Mouse (Mus musculus): ENCODE results near the gene Prx. TPM values are rescaled to one million over a fixed set of nuclear protein-coding genes. Genes with fewer than 3 reads are reported as not detected.
A peak's percentile ranks its signal among the peaks of the same experiment; 100 is the strongest.

Gene Prx
- total RNA-seq (2017), result 0.35 and 0.61 TPM in 2 replicates

- ATAC-seq (ENCODE audit: extremely low read depth, insufficient number of reproducible peaks, low FRiP score, poor library complexity, severe bottlenecking), result no peak
Measured at GRCm38 (mm10) chr7:27499036-27499435, at the start of gene Prx. Prx (plus strand) TSS chr7:27499324.

- peak; percentile 30; the same call in 1 of the 2 replicates for ATAC-seq (ENCODE audit: extremely low read depth, insufficient number of reproducible peaks, low FRiP score, poor library complexity, severe bottlenecking)
Measured at GRCm38 (mm10) chr7:27451359-27451758, 47.8 kb upstream of the Prx start.

- no peak for ATAC-seq (ENCODE audit: extremely low read depth, insufficient number of reproducible peaks, low FRiP score, poor library complexity, severe bottlenecking)
Measured at GRCm38 (mm10) chr7:27452206-27452770, 46.8 kb upstream of the Prx start.

GRCm38 (mm10) chr7:27454461-27455121 is 44.5 kb upstream of the Prx start:
- 0 out of 2 replicates have a peak, but pooled peaks have one; percentile 27 for ATAC-seq (ENCODE audit: extremely low read depth, insufficient number of reproducible peaks, low FRiP score, poor library complexity, severe bottlenecking)

- no peak for ATAC-seq (ENCODE audit: extremely low read depth, insufficient number of reproducible peaks, low FRiP score, poor library complexity, severe bottlenecking)
Measured at GRCm38 (mm10) chr7:27455273-27455672, 43.9 kb upstream of the Prx start.

- ATAC-seq (ENCODE audit: extremely low read depth, insufficient number of reproducible peaks, low FRiP score, poor library complexity, severe bottlenecking), result no peak
Measured at GRCm38 (mm10) chr7:27458614-27459013, 40.5 kb upstream of the Prx start.

- no peak for ATAC-seq (ENCODE audit: extremely low read depth, insufficient number of reproducible peaks, low FRiP score, poor library complexity, severe bottlenecking)
Measured at GRCm38 (mm10) chr7:27459640-27460039, 39.5 kb upstream of the Prx start.

GRCm38 (mm10) chr7:27460477-27460876 is 38.6 kb upstream of the Prx start:
- no peak for ATAC-seq (ENCODE audit: extremely low read depth, insufficient number of reproducible peaks, low FRiP score, poor library complexity, severe bottlenecking)

- ATAC-seq (ENCODE audit: extremely low read depth, insufficient number of reproducible peaks, low FRiP score, poor library complexity, severe bottlenecking), result no peak
Measured at GRCm38 (mm10) chr7:27467648-27468047, 31.5 kb upstream of the Prx start.

GRCm38 (mm10) chr7:27471390-27472120 is 27.6 kb upstream of the Prx start:
- ATAC-seq (ENCODE audit: extremely low read depth, insufficient number of reproducible peaks, low FRiP score, poor library complexity, severe bottlenecking), result no peak

GRCm38 (mm10) chr7:27472596-27472995 is 26.5 kb upstream of the Prx start:
- ATAC-seq (ENCODE audit: extremely low read depth, insufficient number of reproducible peaks, low FRiP score, poor library complexity, severe bottlenecking), result no peak

GRCm38 (mm10) chr7:27473156-27473834 is 25.8 kb upstream of the Prx start, which contains the start of gene Sertad3:
Sertad3 (plus strand) TSS chr7:27473768.
- peak; percentile 74 for ATAC-seq (ENCODE audit: extremely low read depth, insufficient number of reproducible peaks, low FRiP score, poor library complexity, severe bottlenecking)

GRCm38 (mm10) chr7:27473835-27474489 is 25.2 kb upstream of the Prx start:
- ATAC-seq (ENCODE audit: extremely low read depth, insufficient number of reproducible peaks, low FRiP score, poor library complexity, severe bottlenecking), result no peak

GRCm38 (mm10) chr7:27474490-27474954 is 24.6 kb upstream of the Prx start:
- ATAC-seq (ENCODE audit: extremely low read depth, insufficient number of reproducible peaks, low FRiP score, poor library complexity, severe bottlenecking), result peak; percentile 73

GRCm38 (mm10) chr7:27475596-27475995 is 23.5 kb upstream of the Prx start:
- ATAC-seq (ENCODE audit: extremely low read depth, insufficient number of reproducible peaks, low FRiP score, poor library complexity, severe bottlenecking), result no peak

GRCm38 (mm10) chr7:27476098-27476635 is 23.0 kb upstream of the Prx start:
- no peak for ATAC-seq (ENCODE audit: extremely low read depth, insufficient number of reproducible peaks, low FRiP score, poor library complexity, severe bottlenecking)

- no peak for ATAC-seq (ENCODE audit: extremely low read depth, insufficient number of reproducible peaks, low FRiP score, poor library complexity, severe bottlenecking)
Measured at GRCm38 (mm10) chr7:27478561-27478960, 20.6 kb upstream of the Prx start.

GRCm38 (mm10) chr7:27479750-27480149 is 19.4 kb upstream of the Prx start:
- ATAC-seq (ENCODE audit: extremely low read depth, insufficient number of reproducible peaks, low FRiP score, poor library complexity, severe bottlenecking), result no peak

GRCm38 (mm10) chr7:27480506-27480905 is 18.6 kb upstream of the Prx start:
- ATAC-seq (ENCODE audit: extremely low read depth, insufficient number of reproducible peaks, low FRiP score, poor library complexity, severe bottlenecking), result no peak
